Mouse (Mus musculus) heart, embryonic 15.5 days (tissue): ENCODE measurements at regions not wholly inside any gene's neighbourhood (a gene's known extent, or its start where the extent isn't known, plus 50 kb on each side); places are given as distances from the start of the nearest gene placed in this dataset.

Source experiments
- ATAC-seq: fragments of 200-750 bp; cut with Nextera tagmentation; replicated peaks from 2 replicates; pipeline ENCODE4 v1.8.0; 2017; ENCODE audit warnings: low read depth, moderate TSS enrichment; ENCODE audit not compliant: insufficient number of reproducible peaks, insufficient read depth, low FRiP score
- H3K27ac ChIP-seq: fragments of 300-500 bp; sonication (generic); 2 replicates; pipeline ENCODE4 v1.5.1; 2015; ENCODE audit warnings: mild to moderate bottlenecking, inconsistent platforms
- H3K27me3 ChIP-seq: fragments of 300-500 bp; sonication (generic); 2 replicates; pipeline ENCODE4 v1.6.1; 2015; ENCODE audit warnings: inconsistent platforms
- H3K36me3 ChIP-seq: fragments of 300-500 bp; sonication (generic); 2 replicates; pipeline ENCODE4 v1.6.1; 2015; ENCODE audit warnings: mild to moderate bottlenecking, inconsistent platforms
- H3K4me1 ChIP-seq: fragments of 300-500 bp; sonication (generic); replicated peaks from 2 replicates; pipeline ENCODE4 v1.6.1; 2015; ENCODE audit warnings: inconsistent platforms
- H3K4me2 ChIP-seq: fragments of 300-500 bp; sonication (generic); 2 replicates; pipeline ENCODE4 v1.6.1; 2015; ENCODE audit warnings: inconsistent platforms, mild to moderate bottlenecking, moderate library complexity
- H3K4me3 ChIP-seq: fragments of 300-500 bp; sonication (generic); 2 replicates; pipeline ENCODE4 v1.5.1; 2015; ENCODE audit warnings: mild to moderate bottlenecking, inconsistent platforms
- H3K9ac ChIP-seq: fragments of 300-500 bp; sonication (generic); 2 replicates; pipeline ENCODE4 v1.6.1; 2015; ENCODE audit warnings: mild to moderate bottlenecking, inconsistent platforms
- H3K9me3 ChIP-seq: fragments of 300-500 bp; sonication (generic); replicated peaks from 2 replicates; pipeline ENCODE4 v1.6.1; 2016; ENCODE audit warnings: inconsistent platforms
- WGBS: fragments of 180-500 bp; shearing (Covaris S2); methylation state at CpG from one replicate; pipeline ENCODE4 v1.1.7; 2015; ENCODE audit warnings: mixed read lengths; 5-methylcytosine and 5-hydroxymethylcytosine counted together

DNA sequence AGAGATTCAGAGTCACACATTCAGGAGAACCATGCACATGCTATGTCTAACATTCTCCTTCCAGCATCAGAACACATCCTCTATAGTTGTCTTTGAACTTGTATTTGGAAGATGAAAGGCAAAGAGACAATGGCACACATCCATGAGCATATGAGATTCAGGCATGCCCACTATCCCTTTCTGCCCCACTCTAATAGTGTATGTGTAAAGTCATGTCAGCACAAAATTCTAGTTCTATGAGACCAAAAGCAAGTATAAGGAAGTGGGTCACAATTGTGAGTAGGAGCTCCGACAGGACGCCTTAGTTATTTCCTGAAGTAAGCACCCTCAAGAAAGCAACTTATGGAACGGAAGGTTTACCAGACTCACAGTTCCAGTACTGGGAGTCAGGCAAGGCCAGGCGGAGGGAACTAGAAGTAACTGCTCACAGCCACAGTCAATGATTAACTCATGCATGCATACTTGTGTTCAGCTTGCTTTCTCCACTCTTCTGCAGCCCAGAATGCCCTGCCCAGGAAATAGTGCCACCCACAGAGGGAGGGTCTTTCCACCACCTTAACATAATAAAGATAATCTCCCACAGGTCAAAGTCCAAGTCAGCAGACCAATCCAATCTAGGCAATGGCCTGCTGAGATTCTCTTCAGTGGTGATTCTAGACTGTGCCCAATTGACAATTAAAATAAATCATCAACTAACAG is 157.3 kb upstream of the Apob start:
- Histone ChIP-seq H3K4me1 (no peaks in the 10 kb centered on the region), H3K4me3 (no peak overlapping the region), H3K4me2 (no peak overlapping the region), H3K9ac (no peak overlapping the region), H3K9me3 (no peaks in the 10 kb centered on the region), H3K27ac (no peak overlapping the region), H3K27me3 (no peaks in the 10 kb centered on the region), H3K36me3 (no peaks in the 10 kb centered on the region)
- 84% methylated on average over 4 of the region's 4 CpGs for WGBS
- ATAC-seq: no peak

DNA sequence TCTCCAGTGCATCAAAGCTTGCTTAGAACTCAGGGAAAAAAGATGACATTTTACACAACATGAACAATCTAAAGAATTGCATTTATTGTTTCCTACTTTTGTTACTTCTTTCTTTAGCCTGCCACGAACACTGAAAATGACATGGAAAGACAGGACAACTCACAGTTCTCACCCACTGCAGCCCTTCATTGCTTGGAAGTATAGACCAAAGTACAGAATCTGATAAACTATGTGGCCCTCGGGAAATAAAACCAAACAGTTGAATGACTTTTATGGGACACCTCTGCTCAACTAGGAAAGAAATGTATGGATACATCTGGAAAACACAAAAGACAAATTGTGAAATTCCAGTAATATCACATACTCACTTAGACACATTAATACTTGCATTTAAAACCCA is 156.7 kb upstream of the Apob start:
- H3K4me1 ChIP-seq: no peaks in the 10 kb centered on the region
- ATAC-seq: no peak
- WGBS: 69% methylated on average over 2 of the region's 2 CpGs
- H3K9ac ChIP-seq: no peak overlapping the region
- H3K4me3 ChIP-seq: no peak overlapping the region
- no peak overlapping the region for H3K27ac ChIP-seq
- H3K9me3 ChIP-seq: peaks cover 3% of the 10 kb centered on the region; the same call in 1 of the 2 replicates
- H3K27me3 ChIP-seq: no peaks in the 10 kb centered on the region
- H3K4me2 ChIP-seq: no peak overlapping the region
- H3K36me3 ChIP-seq: no peaks in the 10 kb centered on the region

DNA sequence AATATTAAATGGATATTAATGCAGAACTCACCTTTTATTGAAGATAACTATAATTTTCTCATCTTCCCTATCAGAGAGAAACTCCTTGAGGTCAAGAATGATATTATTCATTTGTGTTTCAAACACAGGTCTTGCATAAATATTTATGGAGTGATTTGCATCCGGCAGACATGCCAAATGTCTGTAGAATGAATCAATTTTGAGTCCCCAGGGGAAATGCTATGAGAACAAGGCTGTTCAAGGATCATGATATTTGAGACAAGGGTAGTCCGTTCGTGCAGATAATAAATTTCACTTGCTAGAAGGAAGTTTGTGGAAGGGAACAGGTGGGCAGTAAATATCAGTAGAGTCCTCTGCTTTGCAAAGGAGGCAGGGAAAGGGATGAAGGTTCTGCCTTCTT is 141.7 kb upstream of the Apob start:
- no peak for ATAC-seq
- WGBS: 67% methylated on average over 3 of the region's 3 CpGs
- H3K36me3 ChIP-seq: no peaks in the 10 kb centered on the region
- H3K27ac ChIP-seq: no peak overlapping the region
- H3K27me3 ChIP-seq: no peaks in the 10 kb centered on the region
- H3K4me2 ChIP-seq: no peak overlapping the region
- H3K9ac ChIP-seq: no peak overlapping the region
- H3K4me3 ChIP-seq: no peak overlapping the region
- no peaks in the 10 kb centered on the region for H3K4me1 ChIP-seq
- no peaks in the 10 kb centered on the region for H3K9me3 ChIP-seq

DNA sequence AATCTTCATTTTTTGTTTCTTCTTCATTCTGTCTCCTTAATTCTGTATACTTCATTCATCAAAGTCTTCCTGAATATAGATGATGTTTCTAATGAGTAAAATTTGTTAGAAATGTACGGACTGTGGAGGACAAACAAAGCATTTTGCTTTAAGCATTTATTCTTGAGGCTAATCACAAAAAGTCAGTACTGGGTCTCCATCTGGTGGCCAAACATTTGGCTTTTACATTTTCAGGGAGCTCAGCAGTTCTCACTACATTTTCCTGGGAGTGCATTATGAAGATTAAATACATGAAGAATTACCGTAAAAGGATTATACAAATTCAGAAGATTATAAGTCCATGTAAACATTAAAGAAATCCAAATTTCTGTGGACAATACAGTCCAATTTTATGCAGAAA is 123.6 kb upstream of the Apob start:
- H3K27me3 ChIP-seq: no peaks in the 10 kb centered on the region
- no peak overlapping the region for H3K9ac ChIP-seq
- WGBS: 75% methylated on average over 2 of the region's 2 CpGs
- no peak overlapping the region for H3K27ac ChIP-seq
- no peaks in the 10 kb centered on the region for H3K4me1 ChIP-seq
- no peaks in the 10 kb centered on the region for H3K36me3 ChIP-seq
- H3K9me3 ChIP-seq: no peaks in the 10 kb centered on the region
- no peak for ATAC-seq
- H3K4me3 ChIP-seq: no peak overlapping the region
- H3K4me2 ChIP-seq: no peak overlapping the region

DNA sequence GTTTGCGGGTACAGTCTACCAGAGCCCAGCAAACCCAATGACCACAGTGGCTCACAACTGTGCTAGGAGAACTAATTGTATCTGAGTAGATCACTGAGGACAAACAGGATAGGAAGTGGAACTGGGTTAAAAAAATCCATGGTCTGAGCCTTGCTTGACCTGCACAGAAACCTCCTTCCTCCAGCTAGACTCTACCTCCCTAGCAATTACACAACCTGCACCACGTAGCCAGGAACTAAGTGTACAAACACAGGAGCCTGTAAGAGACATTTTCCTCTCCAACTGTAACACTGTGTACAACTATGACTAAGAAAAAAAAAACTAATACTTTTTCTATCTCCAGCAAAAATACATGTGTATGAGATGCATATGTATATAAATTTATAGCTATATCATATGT is 121.8 kb upstream of the Apob start:
- WGBS: 83% methylated on average over 2 of the region's 2 CpGs
- ATAC-seq: no peak
- H3K27ac ChIP-seq: no peak overlapping the region
- no peaks in the 10 kb centered on the region for H3K9me3 ChIP-seq
- H3K4me1 ChIP-seq: no peaks in the 10 kb centered on the region
- no peak overlapping the region for H3K4me2 ChIP-seq
- H3K9ac ChIP-seq: no peak overlapping the region
- no peaks in the 10 kb centered on the region for H3K27me3 ChIP-seq
- H3K4me3 ChIP-seq: no peak overlapping the region
- H3K36me3 ChIP-seq: no peaks in the 10 kb centered on the region

DNA sequence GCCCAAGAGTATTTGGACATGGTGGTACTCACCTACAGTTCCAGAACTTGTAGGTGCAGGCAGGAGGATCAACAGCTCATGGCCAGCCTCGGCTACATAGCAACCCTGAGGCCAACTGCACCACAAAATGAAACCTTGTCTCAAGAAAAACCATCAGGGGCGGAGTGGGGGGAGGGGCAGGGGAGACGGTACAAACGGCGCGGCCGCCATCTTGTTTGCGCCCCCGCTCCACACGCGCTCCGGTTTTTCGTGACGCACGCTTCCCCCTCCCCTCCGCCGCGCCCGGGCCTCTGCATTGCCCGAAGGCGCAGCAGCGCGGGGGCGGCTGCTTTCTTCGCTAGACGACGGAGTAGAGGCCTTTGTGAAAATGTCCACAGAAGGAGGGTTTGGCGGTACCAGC is 117.9 kb upstream of the Apob start:
- Histone ChIP-seq H3K27ac (no peak overlapping the region), H3K4me2 (peak overlapping the region; percentile 29; the same call in 1 of the 2 replicates), H3K4me1 (no peaks in the 10 kb centered on the region), H3K4me3 (peak overlapping the region; percentile 9; the same call in 1 of the 2 replicates), H3K9ac (no peak overlapping the region), H3K27me3 (no peaks in the 10 kb centered on the region), H3K9me3 (no peaks in the 10 kb centered on the region), H3K36me3 (no peaks in the 10 kb centered on the region)
- WGBS: 82% methylated on average over 28 of the region's 28 CpGs
- no peak for ATAC-seq

DNA sequence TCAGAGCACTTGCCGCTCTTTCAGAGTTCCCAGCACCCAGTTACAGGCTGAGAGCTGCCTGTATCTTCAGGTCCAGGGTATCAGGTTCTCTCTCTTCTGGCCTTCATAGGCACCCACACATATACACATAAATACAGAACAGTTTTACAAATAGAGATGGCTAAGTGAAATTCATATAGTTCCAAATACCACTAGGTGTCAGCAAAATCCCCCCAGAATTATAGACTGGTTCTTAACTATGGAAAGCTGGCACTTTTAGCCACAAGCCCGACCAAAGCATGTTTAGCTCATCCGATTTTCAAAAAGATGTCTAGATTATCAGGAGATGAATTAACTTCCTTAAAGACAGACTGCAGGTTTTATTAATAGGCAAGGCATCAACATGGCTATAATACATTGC is 107.4 kb upstream of the Apob start:
- ATAC-seq: no peak
- Histone ChIP-seq H3K9ac (no peak overlapping the region), H3K36me3 (no peaks in the 10 kb centered on the region), H3K27me3 (no peaks in the 10 kb centered on the region), H3K4me2 (no peak overlapping the region), H3K4me3 (no peak overlapping the region), H3K4me1 (no peaks in the 10 kb centered on the region), H3K27ac (no peak overlapping the region), H3K9me3 (no peaks in the 10 kb centered on the region)
- 58% methylated on average over 3 of the region's 3 CpGs for WGBS

DNA sequence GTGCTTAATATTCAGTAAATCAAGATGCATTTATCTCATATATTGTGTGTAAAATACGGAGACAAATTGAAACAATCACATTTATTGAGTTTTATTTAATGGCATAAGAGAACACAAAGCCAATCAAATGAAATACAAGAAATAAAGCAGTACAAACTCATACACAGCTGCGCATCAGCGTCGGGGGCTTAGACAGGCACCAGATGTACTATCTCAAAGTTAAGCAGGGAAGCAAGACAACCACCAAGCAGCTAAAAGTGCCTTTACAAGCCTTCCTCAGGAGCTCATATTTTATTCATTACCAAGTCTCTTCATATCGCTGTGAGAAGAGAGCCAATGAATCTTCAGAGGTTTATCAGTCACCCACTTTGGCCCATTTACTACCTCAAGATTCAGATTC is 107.0 kb upstream of the Apob start:
- 69% methylated on average over 5 of the region's 5 CpGs for WGBS

DNA sequence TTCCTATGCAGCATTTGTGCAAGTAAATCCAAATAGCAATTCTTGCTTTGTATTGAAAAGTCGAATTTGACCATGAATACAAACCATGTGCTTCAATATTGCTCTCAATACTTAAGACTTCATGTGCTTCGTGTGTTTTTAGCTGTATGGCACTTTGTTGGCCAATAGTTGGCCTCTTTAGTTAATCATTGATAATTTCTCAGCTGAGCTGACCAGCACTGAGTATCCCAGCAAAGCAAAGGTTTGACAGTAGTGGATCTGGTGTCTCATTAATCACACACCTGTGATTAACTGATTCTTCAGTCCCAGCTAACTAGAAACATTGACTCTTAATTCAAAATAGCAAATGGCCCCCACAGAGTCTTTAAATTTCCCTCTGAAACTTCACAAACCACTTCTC is 102.0 kb upstream of the Apob start:
- Histone ChIP-seq H3K9ac (no peak overlapping the region), H3K9me3 (no peaks in the 10 kb centered on the region), H3K36me3 (no peaks in the 10 kb centered on the region), H3K4me3 (no peak overlapping the region), H3K27me3 (no peaks in the 10 kb centered on the region), H3K4me1 (no peaks in the 10 kb centered on the region), H3K4me2 (no peak overlapping the region), H3K27ac (no peak overlapping the region)
- no peak for ATAC-seq
- 85% methylated on average over 2 of the region's 2 CpGs for WGBS

More for the DNA sequence above, 107.0 kb upstream of the Apob start:
- H3K4me2 ChIP-seq: no peak overlapping the region
- ATAC-seq: no peak
- H3K9me3 ChIP-seq: no peaks in the 10 kb centered on the region
- no peaks in the 10 kb centered on the region for H3K36me3 ChIP-seq
- H3K27ac ChIP-seq: no peak overlapping the region
- no peak overlapping the region for H3K4me3 ChIP-seq
- no peaks in the 10 kb centered on the region for H3K4me1 ChIP-seq
- H3K9ac ChIP-seq: no peak overlapping the region
- no peaks in the 10 kb centered on the region for H3K27me3 ChIP-seq

DNA sequence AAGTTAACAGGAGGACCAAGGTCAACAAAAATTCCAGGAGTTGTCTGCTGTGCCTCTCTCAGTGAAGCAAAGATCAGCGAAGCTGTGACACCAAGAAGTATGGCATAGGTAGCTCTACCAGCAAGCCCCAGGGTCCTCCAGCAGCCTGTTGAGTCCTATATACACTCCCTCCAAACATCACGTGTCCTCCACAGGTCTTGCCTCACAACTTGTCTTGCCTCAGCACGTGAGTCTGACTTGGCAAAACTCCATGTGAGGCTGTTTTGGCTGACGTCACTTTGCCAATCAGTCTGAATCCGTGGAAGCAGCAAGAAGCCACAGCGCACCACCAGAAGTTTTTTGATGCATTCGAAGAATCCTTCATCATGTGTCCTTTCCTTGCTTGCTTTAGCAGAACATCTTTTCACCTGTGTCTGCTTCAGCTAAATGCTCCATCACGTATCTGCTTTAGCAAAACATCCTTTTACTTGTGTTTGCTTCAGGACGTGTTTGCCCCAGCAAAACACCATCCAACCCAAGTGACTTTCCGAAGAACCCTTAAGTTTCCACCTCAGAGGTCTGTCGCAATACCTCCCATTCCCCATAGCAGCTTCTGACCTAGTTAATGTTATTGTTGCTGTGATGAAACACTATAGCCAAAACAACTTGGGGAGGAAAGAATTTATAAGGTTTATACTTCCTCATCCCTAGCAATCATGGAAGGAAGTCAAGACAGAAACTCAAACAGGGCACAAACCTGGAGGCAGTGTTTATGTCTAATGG is 101.0 kb upstream of the Apob start:
- WGBS: 76% methylated on average over 11 of the region's 11 CpGs
- no peaks in the 10 kb centered on the region for H3K4me1 ChIP-seq
- no peak overlapping the region for H3K4me2 ChIP-seq
- H3K9ac ChIP-seq: no peak overlapping the region
- no peaks in the 10 kb centered on the region for H3K36me3 ChIP-seq
- no peak overlapping the region for H3K27ac ChIP-seq
- no peaks in the 10 kb centered on the region for H3K9me3 ChIP-seq
- H3K4me3 ChIP-seq: no peak overlapping the region
- ATAC-seq: no peak
- H3K27me3 ChIP-seq: no peaks in the 10 kb centered on the region

DNA sequence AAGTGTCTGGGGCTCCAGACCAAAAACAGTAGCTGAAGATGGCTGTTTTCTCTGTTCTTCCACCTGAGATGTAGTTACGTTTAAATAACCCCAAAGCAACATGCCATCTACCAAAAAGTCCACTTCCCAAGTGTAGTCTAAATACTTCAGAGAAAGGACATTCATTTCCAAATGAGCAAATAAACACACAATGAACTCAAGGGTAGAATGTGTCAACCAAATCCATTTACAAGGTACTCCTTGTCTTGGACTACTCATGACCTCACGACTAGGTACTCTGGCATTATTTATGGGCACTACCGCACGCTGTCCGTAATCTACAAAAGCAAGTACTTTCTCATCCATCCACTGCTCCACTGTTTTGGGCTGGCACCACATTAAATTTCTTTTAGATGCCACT is 98.7 kb upstream of the Apob start:
- Histone ChIP-seq H3K4me2 (no peak overlapping the region), H3K27me3 (no peaks in the 10 kb centered on the region), H3K4me1 (no peaks in the 10 kb centered on the region), H3K9ac (no peak overlapping the region), H3K36me3 (no peaks in the 10 kb centered on the region), H3K4me3 (no peak overlapping the region), H3K9me3 (no peaks in the 10 kb centered on the region), H3K27ac (no peak overlapping the region)
- 83% methylated on average over 5 of the region's 5 CpGs for WGBS
- no peak for ATAC-seq

DNA sequence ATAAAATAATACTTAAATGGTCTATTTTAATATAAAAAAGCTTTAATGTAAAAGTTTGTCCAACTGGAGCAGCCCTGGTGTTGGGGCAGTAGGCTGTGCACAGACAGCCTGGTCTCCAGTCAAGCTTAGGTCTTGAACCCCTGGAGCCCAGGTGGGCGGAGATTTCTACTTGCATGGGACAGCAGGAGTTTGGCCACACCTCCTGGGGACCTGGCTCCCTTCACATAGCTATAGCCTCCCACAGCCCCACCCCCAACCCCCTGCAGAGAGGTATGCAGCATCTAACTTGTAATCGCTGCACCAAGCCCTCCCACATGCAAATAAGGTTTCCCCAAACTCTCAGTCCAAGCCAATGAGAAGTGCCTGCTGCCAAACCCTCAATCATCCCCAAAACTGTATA is 81.3 kb upstream of the Apob start:
- Histone ChIP-seq H3K27me3 (no peaks in the 10 kb centered on the region), H3K4me3 (no peak overlapping the region), H3K27ac (no peak overlapping the region), H3K9ac (no peak overlapping the region), H3K9me3 (no peaks in the 10 kb centered on the region), H3K36me3 (no peaks in the 10 kb centered on the region), H3K4me2 (no peak overlapping the region), H3K4me1 (no peaks in the 10 kb centered on the region)
- 40% methylated on average over 2 of the region's 2 CpGs for WGBS
- ATAC-seq: no peak
